Mouse (Mus musculus): ENCODE data around the gene Nnmt. TPM values are rescaled to one million over a fixed set of nuclear protein-coding genes. Genes with fewer than 3 reads are reported as not detected.

The Nnmt gene
- polyA plus RNA-seq, 1 experiment from 2014 or later = 0.41 TPM

GRCm38 (mm10) chr9:48637161-48637560 lies 32.2 kb upstream of the Nnmt start:
- Histone ChIP-seq H3K4me1 (ENCODE audit: insufficient read depth) (no peaks in the 10 kb centered on the region), H3K4me2 (ENCODE audit: low read depth, low read length) (no peak overlapping the region), H3K9ac (replicated peaks) (no peak overlapping the region), H3K27ac (ENCODE audit: low read depth) (no peak overlapping the region), H3K36me3 (replicated peaks; ENCODE audit: insufficient read depth, low read length) (no peaks in the 10 kb centered on the region), H3K27me3 (ENCODE audit: insufficient read depth, low read length) (no peaks in the 10 kb centered on the region), H3K9me3 (ENCODE audit: low read length) (no peaks in the 10 kb centered on the region), H3K4me3 (ENCODE audit: low read depth, low read length) (no peak overlapping the region)
- WGBS (ENCODE audit: insufficient replicate concordance) = 85% methylated on average over 7 of the region's 7 CpGs
- no peak for TF ChIP-seq EP300 (IDR thresholded peaks at IDR 0.05; ENCODE audit: low read depth)
- TF ChIP-seq CTCF (IDR thresholded peaks at IDR 0.05; ENCODE audit: low read depth) = no peak
- DNase-seq (no peak), ATAC-seq (no peak)

- no peak overlapping the region for H3K27ac ChIP-seq (ENCODE audit: low read depth)
- no peak for ATAC-seq
- no peaks in the 10 kb centered on the region for H3K9me3 ChIP-seq (ENCODE audit: low read length)
- H3K4me1 ChIP-seq (ENCODE audit: insufficient read depth) = no peaks in the 10 kb centered on the region
- no peaks in the 10 kb centered on the region for H3K36me3 ChIP-seq (replicated peaks; ENCODE audit: insufficient read depth, low read length)
- H3K4me2 ChIP-seq (ENCODE audit: low read depth, low read length) = no peak overlapping the region
- H3K4me3 ChIP-seq (ENCODE audit: low read depth, low read length) = no peak overlapping the region
- DNase-seq = no peak
- no peaks in the 10 kb centered on the region for H3K27me3 ChIP-seq (ENCODE audit: insufficient read depth, low read length)
- no peak for TF ChIP-seq CTCF (IDR thresholded peaks at IDR 0.05; ENCODE audit: low read depth)
- no peak for TF ChIP-seq EP300 (IDR thresholded peaks at IDR 0.05; ENCODE audit: low read depth)
- WGBS (ENCODE audit: insufficient replicate concordance) = 40% methylated on average over 18 of the region's 18 CpGs
- H3K9ac ChIP-seq (replicated peaks) = no peak overlapping the region
Measured at GRCm38 (mm10) chr9:48635576-48636350, 30.8 kb upstream of the Nnmt start.

- DNase-seq (no peak), ATAC-seq (no peak)
- no peak overlapping the region for H3K27ac ChIP-seq (ENCODE audit: low read depth)
- H3K4me2 ChIP-seq (ENCODE audit: low read depth, low read length) = no peak overlapping the region
- no peak for TF ChIP-seq CTCF (IDR thresholded peaks at IDR 0.05; ENCODE audit: low read depth)
- no peak for TF ChIP-seq EP300 (IDR thresholded peaks at IDR 0.05; ENCODE audit: low read depth)
- WGBS (ENCODE audit: insufficient replicate concordance) = 66% methylated on average over 6 of the region's 6 CpGs
- H3K9ac ChIP-seq (replicated peaks) = no peak overlapping the region
- H3K27me3 ChIP-seq (ENCODE audit: insufficient read depth, low read length) = no peaks in the 10 kb centered on the region
- no peak overlapping the region for H3K4me3 ChIP-seq (ENCODE audit: low read depth, low read length)
- H3K4me1 ChIP-seq (ENCODE audit: insufficient read depth) = no peaks in the 10 kb centered on the region
- H3K9me3 ChIP-seq (ENCODE audit: low read length) = no peaks in the 10 kb centered on the region
- no peaks in the 10 kb centered on the region for H3K36me3 ChIP-seq (replicated peaks; ENCODE audit: insufficient read depth, low read length)
Measured at GRCm38 (mm10) chr9:48633147-48633546, 28.2 kb upstream of the Nnmt start.

GRCm38 (mm10) chr9:48619268-48619667 lies 14.3 kb upstream of the Nnmt start:
- H3K4me1 ChIP-seq (ENCODE audit: insufficient read depth) = no peaks in the 10 kb centered on the region
- no peaks in the 10 kb centered on the region for H3K27me3 ChIP-seq (ENCODE audit: insufficient read depth, low read length)
- 93% methylated on average over 1 of the region's 1 CpGs for WGBS (ENCODE audit: insufficient replicate concordance)
- TF ChIP-seq CTCF (IDR thresholded peaks at IDR 0.05; ENCODE audit: low read depth) (no peak), EP300 (IDR thresholded peaks at IDR 0.05; ENCODE audit: low read depth) (no peak)
- H3K36me3 ChIP-seq (replicated peaks; ENCODE audit: insufficient read depth, low read length) = no peaks in the 10 kb centered on the region
- H3K9ac ChIP-seq (replicated peaks) = no peak overlapping the region
- ATAC-seq (no peak), DNase-seq (no peak)
- H3K27ac ChIP-seq (ENCODE audit: low read depth) = no peak overlapping the region
- peaks cover 3% of the 10 kb centered on the region; the same call in 1 of the 2 replicates for H3K9me3 ChIP-seq (ENCODE audit: low read length)
- H3K4me3 ChIP-seq (ENCODE audit: low read depth, low read length) = no peak overlapping the region
- H3K4me2 ChIP-seq (ENCODE audit: low read depth, low read length) = no peak overlapping the region

GRCm38 (mm10) chr9:48618589-48618988 lies 13.6 kb upstream of the Nnmt start:
- no peaks in the 10 kb centered on the region for H3K27me3 ChIP-seq (ENCODE audit: insufficient read depth, low read length)
- H3K36me3 ChIP-seq (replicated peaks; ENCODE audit: insufficient read depth, low read length) = no peaks in the 10 kb centered on the region
- ATAC-seq = no peak
- WGBS (ENCODE audit: insufficient replicate concordance) = 19% methylated on average over 6 of the region's 6 CpGs
- H3K27ac ChIP-seq (ENCODE audit: low read depth) = no peak overlapping the region
- H3K4me3 ChIP-seq (ENCODE audit: low read depth, low read length) = no peak overlapping the region
- no peaks in the 10 kb centered on the region for H3K4me1 ChIP-seq (ENCODE audit: insufficient read depth)
- TF ChIP-seq EP300 (IDR thresholded peaks at IDR 0.05; ENCODE audit: low read depth) (no peak), CTCF (IDR thresholded peaks at IDR 0.05; ENCODE audit: low read depth) (peak; percentile 75)
- peak overlapping the region; percentile 38; the same call in 1 of the 2 replicates for H3K4me2 ChIP-seq (ENCODE audit: low read depth, low read length)
- DNase-seq = peak; percentile 72
- peaks cover 3% of the 10 kb centered on the region; the same call in 1 of the 2 replicates for H3K9me3 ChIP-seq (ENCODE audit: low read length)
- no peak overlapping the region for H3K9ac ChIP-seq (replicated peaks)

- Histone ChIP-seq H3K9me3 (ENCODE audit: low read length) (peaks cover 3% of the 10 kb centered on the region; the same call in 1 of the 2 replicates), H3K9ac (replicated peaks) (no peak overlapping the region), H3K4me3 (ENCODE audit: low read depth, low read length) (no peak overlapping the region), H3K4me2 (ENCODE audit: low read depth, low read length) (no peak overlapping the region), H3K4me1 (ENCODE audit: insufficient read depth) (no peaks in the 10 kb centered on the region), H3K27me3 (ENCODE audit: insufficient read depth, low read length) (no peaks in the 10 kb centered on the region), H3K27ac (ENCODE audit: low read depth) (no peak overlapping the region), H3K36me3 (replicated peaks; ENCODE audit: insufficient read depth, low read length) (no peaks in the 10 kb centered on the region)
- 58% methylated on average over 8 of the region's 8 CpGs for WGBS (ENCODE audit: insufficient replicate concordance)
- 0 out of 2 replicates have a peak, but pooled peaks have one; percentile 25 for ATAC-seq
- TF ChIP-seq CTCF (IDR thresholded peaks at IDR 0.05; ENCODE audit: low read depth) = no peak
- no peak for TF ChIP-seq EP300 (IDR thresholded peaks at IDR 0.05; ENCODE audit: low read depth)
- DNase-seq = no peak
Measured at GRCm38 (mm10) chr9:48618111-48618510, 13.2 kb upstream of the Nnmt start.

All from liver, postnatal 0 days (tissue).